Mouse (Mus musculus): ENCODE results near the gene Cfap57.

- TF ChIP-seq CTCF (IDR thresholded peaks at IDR 0.05; ENCODE audit: control insufficient read depth, insufficient read depth, insufficient read length): no peak
- no peak for TF ChIP-seq MYOG (IDR thresholded peaks at IDR 0.05; ENCODE audit: control insufficient read depth, extremely low read depth, insufficient read length)
- no peak for TF ChIP-seq FOSL1 (IDR thresholded peaks at IDR 0.05; ENCODE audit: insufficient read depth, low read length, poor library complexity, severe bottlenecking)
These were observed 10.7 kb downstream of the Cfap57 start for GRCm38 (mm10) chr4:118609836-118610235.
